Mouse (Mus musculus): ENCODE measurements around the gene Dock2. TPM values are rescaled to one million over a fixed set of nuclear protein-coding genes. Genes with fewer than 3 reads are reported as not detected.

The Dock2 gene
- polyA plus RNA-seq, 1 experiment from 2014 or later: 3.0 TPM

DNA sequence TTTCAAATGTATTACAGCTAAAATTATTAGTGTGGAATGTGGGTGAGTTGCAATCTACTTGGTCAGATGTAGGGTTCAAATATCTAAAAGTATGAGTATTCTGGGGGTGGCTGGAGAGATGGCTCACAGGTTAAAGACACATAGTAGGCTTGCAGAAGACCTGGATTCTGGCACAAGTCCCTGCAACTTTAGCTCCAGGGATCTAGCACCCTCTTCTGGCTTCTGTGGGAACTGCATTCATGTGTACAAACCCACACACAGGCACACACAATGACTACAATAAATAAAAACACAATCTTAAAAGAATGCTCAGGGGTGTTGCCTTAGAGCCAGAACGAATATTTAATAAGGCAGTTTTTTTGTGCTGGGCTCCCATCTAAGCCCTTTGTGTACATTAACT, 445.8 kb downstream of the Dock2 start:
- Histone ChIP-seq H3K4me1 (ENCODE audit: control insufficient read depth, insufficient read depth, low read length) (0 out of 2 replicates have a peak, but pooled peaks cover 2% of the 10 kb centered on the region), H3K36me3 (ENCODE audit: control insufficient read depth, insufficient read depth, low read length) (no peaks in the 10 kb centered on the region), H3K9ac (replicated peaks; ENCODE audit: low read depth, low read length) (no peak overlapping the region), H3K4me3 (ENCODE audit: low read depth, low read length) (no peak overlapping the region), H3K27me3 (ENCODE audit: control insufficient read depth, insufficient read depth, low read length) (no peaks in the 10 kb centered on the region), H3K9me3 (ENCODE audit: control insufficient read depth, low read depth, low read length) (no peaks in the 10 kb centered on the region), H3K27ac (ENCODE audit: low read length) (no peak overlapping the region), H3K4me2 (replicated peaks; ENCODE audit: low read depth, low read length) (no peak overlapping the region)
- 57% methylated on average over 1 of the region's 1 CpGs for WGBS
- no peak for ATAC-seq (ENCODE audit: insufficient number of reproducible peaks, insufficient read depth, low FRiP score, low read depth)

- Histone ChIP-seq H3K4me2 (replicated peaks; ENCODE audit: low read depth, low read length) (no peak overlapping the region), H3K9ac (replicated peaks; ENCODE audit: low read depth, low read length) (no peak overlapping the region), H3K27ac (ENCODE audit: low read length) (no peak overlapping the region), H3K4me3 (ENCODE audit: low read depth, low read length) (no peak overlapping the region), H3K9me3 (ENCODE audit: control insufficient read depth, low read depth, low read length) (no peaks in the 10 kb centered on the region), H3K27me3 (ENCODE audit: control insufficient read depth, insufficient read depth, low read length) (no peaks in the 10 kb centered on the region), H3K4me1 (ENCODE audit: control insufficient read depth, insufficient read depth, low read length) (no peaks in the 10 kb centered on the region), H3K36me3 (ENCODE audit: control insufficient read depth, insufficient read depth, low read length) (no peaks in the 10 kb centered on the region)
- no peak for ATAC-seq (ENCODE audit: insufficient number of reproducible peaks, insufficient read depth, low FRiP score, low read depth)
- WGBS: 55% methylated on average over 7 of the region's 7 CpGs
Observed at GRCm38 (mm10) chr11:34332344-34333031, 451.2 kb downstream of the Dock2 start.

DNA sequence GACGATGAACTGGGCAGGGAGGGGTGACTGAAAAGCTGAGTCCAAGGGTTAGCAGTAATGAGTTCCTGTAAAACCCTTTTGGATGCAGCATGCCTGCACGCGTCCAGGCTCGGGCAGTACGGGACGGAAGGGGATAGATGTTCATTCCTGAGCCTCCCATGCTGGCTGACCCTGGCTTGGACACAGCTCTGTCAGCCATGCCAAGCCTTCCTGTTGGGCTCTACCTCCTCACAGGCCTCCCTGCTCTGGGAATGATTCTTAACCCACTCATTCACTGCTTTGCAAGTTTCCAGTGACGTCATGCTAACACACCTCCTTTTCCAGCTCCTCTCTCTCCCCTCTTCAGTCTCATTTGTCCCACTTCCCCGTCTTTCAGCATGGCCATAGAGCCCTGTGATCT, 460.0 kb downstream of the Dock2 start:
- Histone ChIP-seq H3K4me1 (ENCODE audit: control insufficient read depth, insufficient read depth, low read length) (no peaks in the 10 kb centered on the region), H3K9me3 (ENCODE audit: control insufficient read depth, low read depth, low read length) (no peaks in the 10 kb centered on the region), H3K36me3 (ENCODE audit: control insufficient read depth, insufficient read depth, low read length) (no peaks in the 10 kb centered on the region), H3K4me3 (ENCODE audit: low read depth, low read length) (no peak overlapping the region), H3K27ac (ENCODE audit: low read length) (no peak overlapping the region), H3K27me3 (ENCODE audit: control insufficient read depth, insufficient read depth, low read length) (no peaks in the 10 kb centered on the region), H3K4me2 (replicated peaks; ENCODE audit: low read depth, low read length) (no peak overlapping the region), H3K9ac (replicated peaks; ENCODE audit: low read depth, low read length) (no peak overlapping the region)
- no peak for ATAC-seq (ENCODE audit: insufficient number of reproducible peaks, insufficient read depth, low FRiP score, low read depth)
- 78% methylated on average over 8 of the region's 8 CpGs for WGBS

DNA sequence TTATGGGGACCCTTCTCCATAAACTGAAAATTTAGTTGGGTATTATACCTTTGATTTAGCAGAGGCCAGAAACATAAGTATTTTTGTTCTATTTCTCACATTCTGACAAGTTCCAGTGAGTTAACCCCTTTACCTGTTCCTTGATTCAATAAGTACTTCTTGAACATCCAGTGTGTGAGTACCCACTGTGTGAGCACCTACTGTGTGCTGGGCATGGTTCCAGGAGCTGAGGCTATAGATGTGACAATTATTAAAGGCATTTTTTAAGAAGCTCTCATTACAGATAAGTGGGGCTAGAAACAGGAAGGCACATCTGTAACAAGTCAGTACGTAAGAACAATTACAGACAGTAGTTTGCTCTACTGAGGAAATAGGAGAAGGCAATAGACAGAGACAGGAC, 464.4 kb downstream of the Dock2 start:
- H3K9ac ChIP-seq (replicated peaks; ENCODE audit: low read depth, low read length): no peak overlapping the region
- no peak for ATAC-seq (ENCODE audit: insufficient number of reproducible peaks, insufficient read depth, low FRiP score, low read depth)
- no peaks in the 10 kb centered on the region for H3K4me1 ChIP-seq (ENCODE audit: control insufficient read depth, insufficient read depth, low read length)
- H3K4me2 ChIP-seq (replicated peaks; ENCODE audit: low read depth, low read length): no peak overlapping the region
- H3K9me3 ChIP-seq (ENCODE audit: control insufficient read depth, low read depth, low read length): no peaks in the 10 kb centered on the region
- WGBS: 81% methylated on average over 1 of the region's 1 CpGs
- no peak overlapping the region for H3K4me3 ChIP-seq (ENCODE audit: low read depth, low read length)
- H3K36me3 ChIP-seq (ENCODE audit: control insufficient read depth, insufficient read depth, low read length): no peaks in the 10 kb centered on the region
- no peak overlapping the region for H3K27ac ChIP-seq (ENCODE audit: low read length)
- no peaks in the 10 kb centered on the region for H3K27me3 ChIP-seq (ENCODE audit: control insufficient read depth, insufficient read depth, low read length)

DNA sequence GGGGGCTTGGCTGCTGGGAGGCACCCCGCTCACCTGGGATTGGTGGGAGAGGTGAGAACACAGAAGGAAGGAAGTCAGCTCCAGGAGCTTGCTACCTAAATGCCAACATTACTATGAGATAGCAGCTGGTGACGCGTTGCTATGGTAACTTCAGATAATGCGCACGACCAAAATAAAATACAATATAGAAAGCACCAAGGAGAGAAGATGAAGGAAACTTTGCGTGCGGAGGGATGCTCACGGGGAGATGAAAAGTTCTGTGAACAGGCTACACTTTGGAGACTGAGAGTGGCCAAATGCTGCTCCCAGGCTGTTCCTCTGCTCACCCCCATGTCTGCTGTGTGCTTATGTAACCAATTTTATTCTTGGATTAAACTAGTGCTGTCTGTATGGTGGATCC, 466.7 kb downstream of the Dock2 start:
- Histone ChIP-seq H3K27me3 (ENCODE audit: control insufficient read depth, insufficient read depth, low read length) (no peaks in the 10 kb centered on the region), H3K9ac (replicated peaks; ENCODE audit: low read depth, low read length) (no peak overlapping the region), H3K36me3 (ENCODE audit: control insufficient read depth, insufficient read depth, low read length) (no peaks in the 10 kb centered on the region), H3K9me3 (ENCODE audit: control insufficient read depth, low read depth, low read length) (no peaks in the 10 kb centered on the region), H3K4me3 (ENCODE audit: low read depth, low read length) (no peak overlapping the region), H3K4me1 (ENCODE audit: control insufficient read depth, insufficient read depth, low read length) (no peaks in the 10 kb centered on the region), H3K27ac (ENCODE audit: low read length) (no peak overlapping the region), H3K4me2 (replicated peaks; ENCODE audit: low read depth, low read length) (no peak overlapping the region)
- 81% methylated on average over 8 of the region's 8 CpGs for WGBS
- ATAC-seq (ENCODE audit: insufficient number of reproducible peaks, insufficient read depth, low FRiP score, low read depth): no peak

DNA sequence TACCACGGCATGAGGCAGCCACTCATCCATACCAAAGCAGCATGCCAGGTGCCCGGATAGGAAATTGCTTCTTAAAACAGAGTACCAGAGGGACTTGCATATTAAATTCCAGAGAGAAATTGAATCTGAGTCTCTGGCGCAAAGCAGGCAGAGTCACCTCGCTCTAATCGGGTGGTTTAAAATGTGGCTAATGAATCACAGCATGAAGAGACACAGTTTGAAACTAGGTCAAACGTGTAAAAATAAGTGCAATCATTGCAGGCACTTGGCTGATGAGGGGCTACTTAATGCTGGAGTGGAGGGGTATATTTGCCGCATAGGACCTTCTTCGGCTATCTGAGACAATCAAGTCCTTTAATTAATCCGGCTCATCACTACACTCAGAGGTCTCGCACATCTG, 467.5 kb downstream of the Dock2 start:
- H3K9ac ChIP-seq (replicated peaks; ENCODE audit: low read depth, low read length): no peak overlapping the region
- no peaks in the 10 kb centered on the region for H3K9me3 ChIP-seq (ENCODE audit: control insufficient read depth, low read depth, low read length)
- no peak overlapping the region for H3K4me3 ChIP-seq (ENCODE audit: low read depth, low read length)
- H3K4me1 ChIP-seq (ENCODE audit: control insufficient read depth, insufficient read depth, low read length): no peaks in the 10 kb centered on the region
- 81% methylated on average over 10 of the region's 10 CpGs for WGBS
- H3K27ac ChIP-seq (ENCODE audit: low read length): no peak overlapping the region
- no peak overlapping the region for H3K4me2 ChIP-seq (replicated peaks; ENCODE audit: low read depth, low read length)
- no peaks in the 10 kb centered on the region for H3K36me3 ChIP-seq (ENCODE audit: control insufficient read depth, insufficient read depth, low read length)
- H3K27me3 ChIP-seq (ENCODE audit: control insufficient read depth, insufficient read depth, low read length): no peaks in the 10 kb centered on the region
- ATAC-seq (ENCODE audit: insufficient number of reproducible peaks, insufficient read depth, low FRiP score, low read depth): no peak

- Histone ChIP-seq H3K9ac (replicated peaks; ENCODE audit: low read depth, low read length) (no peak overlapping the region), H3K4me1 (ENCODE audit: control insufficient read depth, insufficient read depth, low read length) (no peaks in the 10 kb centered on the region), H3K27ac (ENCODE audit: low read length) (no peak overlapping the region), H3K4me2 (replicated peaks; ENCODE audit: low read depth, low read length) (peak overlapping the region; percentile 32; the same call in 1 of the 2 replicates), H3K36me3 (ENCODE audit: control insufficient read depth, insufficient read depth, low read length) (no peaks in the 10 kb centered on the region), H3K27me3 (ENCODE audit: control insufficient read depth, insufficient read depth, low read length) (no peaks in the 10 kb centered on the region), H3K9me3 (ENCODE audit: control insufficient read depth, low read depth, low read length) (no peaks in the 10 kb centered on the region), H3K4me3 (ENCODE audit: low read depth, low read length) (no peak overlapping the region)
- no peak for ATAC-seq (ENCODE audit: insufficient number of reproducible peaks, insufficient read depth, low FRiP score, low read depth)
- WGBS: 46% methylated on average over 5 of the region's 5 CpGs
Observed at GRCm38 (mm10) chr11:34315383-34315782, 468.3 kb downstream of the Dock2 start.

- no peaks in the 10 kb centered on the region for H3K36me3 ChIP-seq (ENCODE audit: control insufficient read depth, insufficient read depth, low read length)
- H3K4me3 ChIP-seq (ENCODE audit: low read depth, low read length): peak within 1 kb of the TSS; percentile 15; the same call in 1 of the 2 replicates
Observed at GRCm38 (mm10) chr11:34314534-34315379, 468.9 kb downstream of the Dock2 start, which contains the start of gene Fam196b. Gene Fam196b (plus strand): TSS chr11:34314822.

More at GRCm38 (mm10) chr11:34314534-34315379, 468.9 kb downstream of the Dock2 start, which contains the start of gene Fam196b:
- no peak for ATAC-seq (ENCODE audit: insufficient number of reproducible peaks, insufficient read depth, low FRiP score, low read depth)
- no peak within 1 kb of the TSS for H3K27ac ChIP-seq (ENCODE audit: low read length)
- H3K9me3 ChIP-seq (ENCODE audit: control insufficient read depth, low read depth, low read length): no peaks in the 10 kb centered on the region
- H3K27me3 ChIP-seq (ENCODE audit: control insufficient read depth, insufficient read depth, low read length): no peaks in the 10 kb centered on the region
- peak within 1 kb of the TSS; percentile 32 for H3K4me2 ChIP-seq (replicated peaks; ENCODE audit: low read depth, low read length)
- H3K4me1 ChIP-seq (ENCODE audit: control insufficient read depth, insufficient read depth, low read length): no peaks in the 10 kb centered on the region
- WGBS: 4% methylated on average over 13 of the region's 13 CpGs
- H3K9ac ChIP-seq (replicated peaks; ENCODE audit: low read depth, low read length): no peak within 1 kb of the TSS

All from stomach, embryonic 14.5 days (tissue).